Mouse (Mus musculus) kidney, postnatal 0 days (tissue): Measurements from ENCODE around the gene Camk2d. TPM values are rescaled to one million over a fixed set of nuclear protein-coding genes. Genes with fewer than 3 reads are reported as not detected.
A peak's percentile ranks its signal among the peaks of the same experiment; 100 is the strongest.

Experiments
- ATAC-seq: fragments of 200-750 bp; cut with Nextera tagmentation; replicated peaks from 2 replicates; pipeline ENCODE4 v1.8.0; 2017; ENCODE audit warnings: low read depth, moderate number of reproducible peaks, moderate TSS enrichment, moderate library complexity; ENCODE audit not compliant: low FRiP score
- DNase-seq: peaks from one replicate; pipeline ENCODE4 v3.0.0-alpha.2; 2016; ENCODE audit warnings: low spot score
- H3K27ac ChIP-seq: fragments of 300-500 bp; sonication (generic); 2 replicates; pipeline ENCODE4 v1.5.1; 2014; ENCODE audit warnings: mild to moderate bottlenecking
- H3K27me3 ChIP-seq: fragments of 300-500 bp; sonication (generic); 2 replicates; pipeline ENCODE4 v1.6.1; 2014; ENCODE audit warnings: low read length, mixed read lengths; ENCODE audit not compliant: insufficient read depth
- H3K36me3 ChIP-seq: fragments of 300-500 bp; sonication (generic); 2 replicates; pipeline ENCODE4 v1.6.1; 2014; ENCODE audit warnings: low read length, mixed read lengths; ENCODE audit not compliant: insufficient read depth
- H3K4me1 ChIP-seq: fragments of 300-500 bp; sonication (generic); replicated peaks from 2 replicates; pipeline ENCODE4 v1.6.1; 2014; ENCODE audit warnings: antibody characterized with exemption, low read length, mixed read lengths; ENCODE audit not compliant: insufficient read depth
- H3K4me2 ChIP-seq: fragments of 300-500 bp; sonication (generic); 2 replicates; pipeline ENCODE4 v1.6.1; 2014; ENCODE audit warnings: mild to moderate bottlenecking, low read length, moderate library complexity, mixed read lengths
- H3K4me3 ChIP-seq: fragments of 300-500 bp; sonication (generic); replicated peaks from 2 replicates; pipeline ENCODE4 v1.5.1; 2014; ENCODE audit warnings: low read depth, low read length
- H3K9ac ChIP-seq: fragments of 300-500 bp; sonication (generic); 2 replicates; pipeline ENCODE4 v1.6.1; 2014; ENCODE audit warnings: low read depth, low read length
- H3K9me3 ChIP-seq: fragments of 300-500 bp; sonication (generic); replicated peaks from 2 replicates; pipeline ENCODE4 v1.6.1; 2016; ENCODE audit warnings: low read length, inconsistent platforms, mixed read lengths
- CTCF ChIP-seq: IDR thresholded peaks from 2 replicates; pipeline ENCODE4 v1.5.1; 2016; ENCODE audit warnings: antibody characterized with exemption, low read depth, mild to moderate bottlenecking, moderate library complexity
- WGBS: fragments of 180-500 bp; shearing (Covaris S2); extraction: QIAGEN DNeasy Blood & Tissue Kit; methylation state at CpG from one replicate; pipeline ENCODE4 v1.1.7; 2014; 5-methylcytosine and 5-hydroxymethylcytosine counted together
- polyA plus RNA-seq: library from polyadenylated mRNA; unstranded; fragments of >200 nt; fragmentation: Nextera tagmentation; extraction: Ambion mirVana; gene quantifications from 2 replicates; pipeline ENCODE4 v1.2.1, GENCODE M21; 2015

Gene Camk2d
- polyA plus RNA-seq, 1 experiment from 2014 or later = 28.3 TPM

DNA sequence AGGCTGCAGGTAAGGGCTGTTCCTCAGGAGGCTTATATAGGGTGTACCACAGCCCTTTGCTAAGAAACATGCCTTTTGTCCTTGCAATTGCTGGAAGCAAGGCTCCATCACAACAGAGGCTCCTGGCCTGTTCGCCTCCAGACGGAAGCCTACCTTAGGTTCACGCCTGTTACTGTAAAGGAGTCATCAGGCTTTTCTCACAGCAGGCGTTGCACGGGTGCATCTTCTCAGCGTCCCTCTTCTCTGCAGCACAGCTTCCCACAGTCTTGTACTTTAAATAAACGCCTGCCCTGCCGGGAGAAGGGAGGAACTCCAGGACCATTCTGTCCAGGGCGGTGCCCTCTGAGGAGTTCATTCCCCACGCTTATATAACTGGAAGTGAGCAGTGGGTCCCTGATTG is 72.6 kb downstream of the Camk2d start:
- no peak for ATAC-seq
- no peak for TF ChIP-seq CTCF
- no peak overlapping the region for H3K4me2 ChIP-seq
- DNase-seq = no peak
- WGBS = 63% methylated on average over 10 of the region's 10 CpGs
- no peaks in the 10 kb centered on the region for H3K27me3 ChIP-seq
- H3K4me1 ChIP-seq = peaks cover 21% of the 10 kb centered on the region
- H3K27ac ChIP-seq = no peak overlapping the region
- H3K9ac ChIP-seq = no peak overlapping the region
- H3K36me3 ChIP-seq = no peaks in the 10 kb centered on the region
- H3K4me3 ChIP-seq = no peak overlapping the region
- H3K9me3 ChIP-seq = no peaks in the 10 kb centered on the region

DNA sequence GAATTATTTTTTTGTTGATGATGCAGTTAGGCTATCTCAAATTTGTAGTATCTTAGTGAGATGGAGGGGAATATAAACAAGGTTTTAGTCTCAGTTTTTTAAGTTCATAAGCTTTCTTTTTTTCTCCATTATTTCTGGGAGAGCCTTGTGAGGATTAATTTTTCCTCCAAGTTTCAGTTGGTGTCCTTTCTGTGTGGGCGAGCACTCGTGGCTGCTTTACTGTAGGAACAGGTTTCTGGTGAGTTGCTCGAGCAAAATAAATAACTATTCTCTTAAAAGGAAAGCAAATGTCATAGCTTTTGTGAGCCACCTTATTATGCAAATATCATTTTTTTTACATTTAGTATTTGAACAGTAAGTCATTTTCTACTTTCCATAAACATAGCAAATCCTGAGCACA is 74.3 kb downstream of the Camk2d start:
- Histone ChIP-seq H3K9ac (no peak overlapping the region), H3K36me3 (no peaks in the 10 kb centered on the region), H3K4me2 (no peak overlapping the region), H3K4me3 (no peak overlapping the region), H3K4me1 (peaks cover 16% of the 10 kb centered on the region), H3K27me3 (no peaks in the 10 kb centered on the region), H3K27ac (no peak overlapping the region), H3K9me3 (no peaks in the 10 kb centered on the region)
- WGBS = 79% methylated on average over 3 of the region's 3 CpGs
- no peak for DNase-seq
- ATAC-seq = no peak
- TF ChIP-seq CTCF = no peak

GRCm38 (mm10) chr3:126671292-126671691 is 75.2 kb downstream of the Camk2d start:
- Histone ChIP-seq H3K4me2 (no peak overlapping the region), H3K36me3 (no peaks in the 10 kb centered on the region), H3K4me3 (no peak overlapping the region), H3K9me3 (no peaks in the 10 kb centered on the region), H3K9ac (no peak overlapping the region), H3K27me3 (no peaks in the 10 kb centered on the region), H3K4me1 (peaks cover 16% of the 10 kb centered on the region), H3K27ac (peak overlapping the region; percentile 64)
- DNase-seq (no peak), ATAC-seq (no peak)
- 35% methylated on average over 6 of the region's 6 CpGs for WGBS
- no peak for TF ChIP-seq CTCF

GRCm38 (mm10) chr3:126681051-126681450 is 84.9 kb downstream of the Camk2d start:
- Histone ChIP-seq H3K9ac (no peak overlapping the region), H3K9me3 (no peaks in the 10 kb centered on the region), H3K4me2 (no peak overlapping the region), H3K27me3 (no peaks in the 10 kb centered on the region), H3K4me3 (no peak overlapping the region), H3K36me3 (no peaks in the 10 kb centered on the region), H3K27ac (no peak overlapping the region), H3K4me1 (no peaks in the 10 kb centered on the region)
- WGBS = 89% methylated on average over 5 of the region's 5 CpGs
- no peak for ATAC-seq
- no peak for DNase-seq
- TF ChIP-seq CTCF = no peak

DNA sequence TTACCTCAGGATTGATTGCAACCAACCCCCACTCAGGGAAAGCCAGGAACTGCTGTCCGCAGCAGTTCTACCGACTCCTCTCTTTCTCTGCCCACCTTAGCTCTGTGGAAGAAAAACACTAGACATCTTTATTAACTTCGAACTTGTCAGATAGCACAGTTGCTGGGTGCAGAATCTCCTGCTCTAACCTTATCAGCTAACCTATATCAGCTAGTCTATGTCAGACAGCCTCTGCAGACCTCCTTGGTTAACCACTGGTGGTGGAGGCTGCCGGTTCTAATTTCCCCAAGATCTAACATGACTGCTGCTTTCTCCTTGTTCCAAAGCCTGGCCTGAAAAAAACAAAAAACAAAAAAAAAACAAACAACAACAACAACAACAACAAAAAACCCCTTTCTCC is 85.9 kb downstream of the Camk2d start:
- 50% methylated on average over 4 of the region's 4 CpGs for WGBS
- DNase-seq (no peak), ATAC-seq (no peak)
- Histone ChIP-seq H3K4me1 (no peaks in the 10 kb centered on the region), H3K9me3 (no peaks in the 10 kb centered on the region), H3K4me3 (no peak overlapping the region), H3K27me3 (no peaks in the 10 kb centered on the region), H3K4me2 (no peak overlapping the region), H3K27ac (no peak overlapping the region), H3K36me3 (no peaks in the 10 kb centered on the region), H3K9ac (no peak overlapping the region)
- TF ChIP-seq CTCF = no peak

GRCm38 (mm10) chr3:126685363-126685762 is 89.3 kb downstream of the Camk2d start:
- Histone ChIP-seq H3K9me3 (no peaks in the 10 kb centered on the region), H3K4me1 (no peaks in the 10 kb centered on the region), H3K27me3 (no peaks in the 10 kb centered on the region), H3K4me3 (no peak overlapping the region), H3K27ac (no peak overlapping the region), H3K36me3 (no peaks in the 10 kb centered on the region), H3K4me2 (no peak overlapping the region), H3K9ac (no peak overlapping the region)
- ATAC-seq = no peak
- 76% methylated on average over 6 of the region's 6 CpGs for WGBS
- DNase-seq = no peak
- no peak for TF ChIP-seq CTCF

DNA sequence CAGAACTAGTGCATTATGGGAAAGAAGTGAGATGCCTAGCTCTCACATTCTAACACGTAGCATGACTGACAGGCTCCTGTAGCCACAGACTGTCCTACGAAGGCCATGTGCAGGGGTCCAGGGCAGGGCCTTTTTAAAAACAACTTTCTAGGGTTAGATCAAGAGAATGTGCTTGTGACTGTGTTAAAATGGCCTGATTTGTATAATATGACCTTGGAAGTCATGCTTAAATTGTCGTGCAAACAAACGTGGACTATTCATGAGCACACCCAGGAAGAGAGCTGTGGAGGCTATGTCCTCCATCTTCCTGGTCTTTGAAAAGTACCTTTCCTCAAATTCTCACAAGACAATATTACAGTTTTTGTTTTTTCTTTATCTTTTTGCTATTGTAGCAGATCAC is 91.0 kb downstream of the Camk2d start:
- WGBS = 79% methylated on average over 4 of the region's 4 CpGs
- Histone ChIP-seq H3K4me1 (peaks cover 1% of the 10 kb centered on the region), H3K4me3 (no peak overlapping the region), H3K27me3 (no peaks in the 10 kb centered on the region), H3K9ac (no peak overlapping the region), H3K4me2 (no peak overlapping the region), H3K9me3 (no peaks in the 10 kb centered on the region), H3K36me3 (no peaks in the 10 kb centered on the region), H3K27ac (no peak overlapping the region)
- DNase-seq (no peak), ATAC-seq (no peak)
- TF ChIP-seq CTCF = no peak
